Mouse (Mus musculus) adrenal gland, postnatal 10 days (tissue): ENCODE data around the gene Gp1bb. TPM values are rescaled to one million over a fixed set of nuclear protein-coding genes. Genes with fewer than 3 reads are reported as not detected.

Source experiments
- DNase-seq: peaks from one replicate; pipeline ENCODE4 v3.0.0; 2021; ENCODE audit warnings: mixed read lengths
- total RNA-seq, 2 experiments: library from RNA; stranded (reverse); gene quantifications; 2 replicates each; pipeline ENCODE4 v1.2.3; 2021

Gp1bb gene
- total RNA-seq, 2 experiments from 2014 or later: 1.1 to 1.4 TPM

DNA sequence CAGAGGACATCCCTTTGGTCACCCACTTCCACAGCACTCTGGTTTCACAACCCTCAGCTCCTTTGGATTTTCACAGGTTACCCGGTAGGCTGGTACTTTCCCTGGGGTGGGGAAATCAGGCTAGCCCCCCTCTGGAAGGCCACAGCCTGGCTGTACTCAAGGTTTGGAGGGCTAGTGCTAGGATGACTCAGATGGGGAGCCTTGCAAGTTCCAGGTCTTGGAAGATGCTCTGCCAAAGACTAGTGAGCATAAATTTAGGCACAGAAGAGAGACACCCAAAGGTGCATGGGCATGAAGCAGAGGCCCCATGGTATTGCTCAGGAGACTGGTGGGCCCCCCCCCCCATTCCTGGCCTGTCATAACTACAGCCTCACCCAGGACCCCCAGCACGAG, 6.7 kb upstream of the Gp1bb start:
- DNase-seq: no peak

DNA sequence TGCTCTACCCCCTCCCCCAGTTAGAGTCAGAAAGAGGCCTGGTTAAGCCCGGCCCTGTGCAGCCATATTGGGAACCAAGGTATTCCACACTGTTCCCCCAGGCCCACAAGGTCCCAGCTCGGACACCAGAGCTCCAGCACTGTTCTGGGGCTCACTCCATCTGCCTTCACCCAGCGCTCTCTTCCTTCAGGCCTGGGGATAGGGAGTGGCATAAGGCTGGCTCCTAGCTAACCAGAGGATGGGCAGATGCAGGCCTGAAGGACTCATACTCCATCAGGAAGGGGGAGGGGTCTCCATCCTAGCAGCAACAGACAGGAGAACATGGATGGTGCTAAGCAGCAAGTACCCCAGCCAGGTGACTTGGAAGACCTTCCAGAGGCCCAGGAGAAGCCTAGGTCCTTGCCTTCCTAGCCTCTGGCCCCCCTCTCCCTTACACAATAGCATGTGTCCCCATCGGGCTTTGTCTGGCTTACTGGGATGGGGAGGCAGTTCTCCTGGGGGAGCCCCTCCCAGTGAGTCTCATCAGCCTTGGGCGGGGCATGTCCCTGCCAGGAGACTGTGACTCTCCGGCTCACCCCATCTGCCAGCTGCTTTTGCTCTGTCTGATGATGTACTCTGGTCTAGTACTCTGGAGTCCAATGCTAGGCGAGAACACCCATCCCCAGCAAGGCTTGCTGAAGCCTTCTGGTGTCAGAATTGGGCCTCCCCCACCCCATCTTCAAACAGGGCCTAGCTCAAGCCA, 6.2 kb upstream of the Gp1bb start:
- no peak for DNase-seq

DNA sequence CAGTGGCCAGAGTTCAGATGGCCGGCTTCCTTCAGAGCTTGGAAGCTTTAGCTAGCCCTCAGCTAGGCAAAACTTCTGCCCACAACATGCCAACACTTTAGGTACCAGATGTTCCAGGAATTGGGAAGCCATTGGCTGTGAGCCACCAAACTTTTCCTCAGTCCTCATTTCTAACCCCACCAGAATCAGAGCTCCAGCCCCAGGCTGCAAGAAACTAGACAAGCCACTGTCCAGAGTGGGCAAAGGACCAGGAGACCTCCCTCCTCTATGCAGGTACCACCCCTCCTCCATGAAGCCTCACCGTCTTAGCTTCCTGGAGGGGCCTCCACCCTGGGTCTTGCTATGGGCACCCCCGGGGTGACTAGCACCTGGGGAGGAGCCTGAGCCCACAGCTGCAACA, 5.0 kb upstream of the Gp1bb start:
- DNase-seq: no peak

DNA sequence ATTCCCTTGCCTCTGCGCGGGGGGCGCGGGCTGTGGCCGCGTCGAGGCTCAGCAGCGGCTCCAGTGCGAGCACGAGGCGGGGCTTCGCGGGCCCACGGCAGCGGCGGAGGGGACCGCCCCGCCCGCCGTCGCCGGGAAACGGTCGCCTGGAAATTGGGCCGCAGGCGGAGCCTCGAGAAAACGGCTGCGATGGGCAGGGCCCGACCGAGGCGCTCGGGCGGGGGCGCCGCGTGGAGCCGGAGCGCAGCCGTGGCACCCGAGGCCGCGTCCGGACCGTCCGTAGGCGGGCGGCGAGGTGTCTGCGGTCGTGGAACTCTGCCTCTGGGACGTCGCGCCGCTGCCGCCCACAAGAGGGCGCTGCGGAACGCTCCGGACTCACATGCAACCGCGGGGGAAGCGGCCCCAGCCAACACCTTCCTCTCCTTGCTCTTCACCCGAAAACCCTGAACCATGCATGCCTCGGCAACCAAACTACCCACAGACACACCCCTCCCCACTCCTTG, 4.2 kb upstream of the Gp1bb start, which contains the start of gene Gm49601:
TSS of gene Gm49601 (minus strand) at position 52 of the 503 bp plus-strand sequence.
- peak; percentile 91 for DNase-seq

DNA sequence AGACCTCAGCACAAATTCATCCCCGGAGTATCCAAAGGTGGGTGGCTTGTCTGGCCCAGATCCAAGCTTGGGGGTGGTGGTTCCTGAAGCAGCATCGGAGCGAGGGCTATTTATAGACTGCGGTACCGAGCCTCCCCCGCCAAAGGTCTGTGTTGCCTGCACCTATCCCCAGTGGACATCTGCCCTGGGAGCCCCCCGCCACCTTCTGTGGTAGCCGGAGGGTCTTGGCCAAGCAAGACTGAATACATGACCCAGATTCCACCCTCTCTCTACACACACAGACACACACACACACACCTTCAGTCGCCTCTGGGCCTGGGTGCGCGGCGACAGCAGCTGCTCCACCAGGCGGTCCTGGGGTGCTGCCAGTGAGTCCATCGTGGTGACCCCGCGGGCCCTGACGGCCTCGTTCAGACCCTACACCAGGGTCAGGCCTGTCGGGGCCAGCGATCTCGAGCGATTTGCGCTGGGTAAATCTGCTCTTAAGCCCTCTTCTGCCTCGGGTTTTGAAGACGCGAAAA, 3.6 kb upstream of the Gp1bb start:
- no peak for DNase-seq

DNA sequence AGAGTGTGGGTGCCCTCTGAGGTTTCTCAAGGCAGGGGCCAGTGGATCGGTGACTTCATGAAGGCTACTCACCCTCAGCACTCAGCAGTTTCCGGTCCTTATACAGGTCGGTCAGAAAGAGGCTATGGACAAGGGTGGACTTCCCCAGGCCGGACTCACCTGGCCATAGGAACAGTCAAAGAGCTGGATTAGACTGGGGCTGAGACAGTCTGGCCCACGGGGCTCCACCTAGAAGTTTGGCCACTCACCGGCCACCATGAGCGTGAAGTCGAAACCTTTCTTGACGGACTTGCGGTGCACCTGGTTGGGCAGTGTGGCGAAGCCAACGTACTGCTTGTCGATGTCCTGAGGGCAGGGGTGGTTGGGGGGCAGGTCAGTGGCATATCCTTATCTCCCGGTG, 2.9 kb upstream of the Gp1bb start:
- no peak for DNase-seq

DNA sequence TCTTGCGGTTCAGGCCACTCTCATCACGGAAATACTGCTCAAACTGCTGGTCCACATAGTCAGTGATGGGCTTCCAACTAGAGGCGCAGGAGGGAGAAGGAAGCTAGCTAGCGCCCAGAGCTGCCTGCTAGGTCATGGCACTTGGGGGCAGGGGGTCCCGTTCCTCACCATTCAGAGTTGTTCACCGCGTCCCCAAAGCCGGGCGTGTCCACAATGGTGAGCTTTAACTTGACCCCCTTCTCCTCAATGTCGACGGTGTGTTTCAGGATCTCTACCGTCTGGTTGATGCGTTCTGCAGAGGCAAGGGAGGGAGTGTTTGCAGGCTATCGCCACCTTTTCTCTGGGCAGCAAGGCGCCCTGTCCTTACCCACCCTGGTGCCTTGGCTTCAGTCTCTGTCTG, 2.4 kb upstream of the Gp1bb start:
- DNase-seq: no peak

DNA sequence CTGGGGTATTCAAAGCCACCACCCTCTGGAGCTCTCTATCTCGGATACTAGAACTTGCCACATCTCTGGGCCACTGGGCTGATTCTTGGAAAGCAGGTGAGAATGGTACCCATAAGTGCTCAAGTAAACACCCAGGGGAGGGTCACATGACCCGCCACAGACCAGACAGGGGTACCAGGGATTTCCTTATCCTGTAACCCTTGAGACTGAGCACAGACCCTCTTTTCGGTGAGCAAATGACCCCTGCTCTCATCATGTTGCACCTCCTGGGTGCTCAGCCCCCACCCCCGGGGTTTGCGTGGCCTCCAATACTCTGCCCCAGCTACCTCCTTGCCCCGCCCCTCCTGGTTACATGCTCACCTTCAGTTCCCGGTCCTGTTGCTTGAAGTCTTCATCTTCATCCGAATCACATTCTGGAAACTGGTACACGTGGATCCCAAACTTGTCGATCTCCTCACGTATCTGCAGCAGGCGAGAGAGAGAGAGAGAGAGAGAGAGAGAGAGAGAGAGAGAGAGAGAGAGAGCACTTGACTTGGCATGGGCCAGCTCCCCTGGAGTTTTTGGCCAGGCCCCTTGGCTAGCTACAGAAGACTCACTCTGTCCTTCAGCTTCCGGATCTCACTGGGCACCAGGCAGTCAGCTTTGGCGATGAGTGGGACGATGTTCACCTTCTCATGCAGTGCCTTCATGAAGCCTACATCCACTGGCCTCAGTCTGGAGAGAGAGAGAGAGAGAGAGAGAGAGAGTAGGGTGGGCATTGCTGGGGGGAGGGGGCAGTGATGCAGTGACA, 1.7 kb upstream of the Gp1bb start:
- DNase-seq: no peak

DNA sequence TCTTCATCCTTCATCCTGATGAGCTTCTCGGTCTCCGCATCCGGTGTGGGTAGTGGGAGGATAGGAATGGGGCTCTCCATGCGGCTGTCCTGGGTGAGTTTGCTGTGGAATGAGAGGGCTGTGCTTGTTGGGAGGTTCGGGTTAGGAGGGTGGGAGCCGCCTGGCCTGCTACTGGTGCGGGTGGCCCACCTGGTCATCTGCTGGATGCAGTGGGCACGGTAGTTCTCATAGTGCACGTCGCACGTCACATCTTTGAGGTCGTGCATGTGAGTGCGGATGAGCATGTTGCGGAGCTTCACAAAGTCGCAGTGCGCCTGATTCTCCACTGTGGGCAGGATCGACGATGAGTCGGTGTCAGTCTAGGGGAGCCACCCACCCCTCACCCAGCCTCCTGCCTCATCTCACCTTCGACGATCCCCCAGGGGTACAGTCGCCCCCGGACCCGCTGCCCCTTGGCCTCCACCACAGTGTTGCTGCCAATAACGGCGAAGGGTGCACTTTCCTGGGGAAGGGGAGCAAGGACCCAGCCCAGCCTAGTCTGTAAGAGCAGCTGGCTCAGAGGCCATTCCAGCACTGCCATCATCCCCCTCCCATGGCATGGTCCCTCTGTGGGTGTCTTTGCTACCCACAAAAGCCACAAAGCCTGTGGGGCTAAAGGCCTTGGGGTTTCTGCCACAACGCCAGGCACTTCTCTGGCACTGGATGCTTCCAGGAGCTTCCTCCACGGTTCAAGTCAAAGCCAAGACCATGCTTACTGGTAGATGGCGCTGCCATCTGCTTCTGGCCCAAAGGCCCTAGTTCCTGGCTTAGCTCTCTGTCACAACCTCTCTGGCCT, 930 bp upstream of the Gp1bb start:
- no peak for DNase-seq

DNA sequence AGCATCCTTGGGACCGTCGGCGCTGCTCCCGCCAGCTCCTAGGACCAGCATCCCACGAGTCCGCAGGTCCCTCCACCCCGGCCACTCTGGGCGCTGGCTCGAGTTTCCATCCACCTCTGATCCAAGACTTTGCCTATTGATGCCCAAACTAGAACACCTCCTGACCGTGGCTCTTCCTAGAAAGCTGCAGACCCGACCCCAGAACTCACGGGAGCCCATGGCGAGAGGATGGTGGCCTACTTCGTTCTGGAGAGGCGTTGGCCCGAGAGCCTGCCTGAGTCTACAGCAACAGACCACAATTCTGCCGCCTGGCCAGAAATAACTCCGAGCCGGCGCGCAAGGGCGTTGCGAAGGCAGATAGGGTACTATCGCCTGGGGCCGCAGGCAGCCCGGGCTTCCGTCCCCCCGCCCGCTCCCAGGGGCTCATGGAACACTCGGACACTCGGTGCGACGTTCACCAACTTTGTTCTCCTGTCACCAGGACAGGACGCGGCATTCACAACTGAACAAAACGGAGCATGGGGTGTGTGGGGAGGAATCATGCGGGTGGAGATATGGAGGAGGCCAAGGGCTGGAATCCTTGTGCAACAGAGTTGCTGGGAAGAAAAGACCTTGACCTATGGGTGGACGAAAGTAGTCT, 721 bp downstream of the Gp1bb start:
- no peak for DNase-seq

DNA sequence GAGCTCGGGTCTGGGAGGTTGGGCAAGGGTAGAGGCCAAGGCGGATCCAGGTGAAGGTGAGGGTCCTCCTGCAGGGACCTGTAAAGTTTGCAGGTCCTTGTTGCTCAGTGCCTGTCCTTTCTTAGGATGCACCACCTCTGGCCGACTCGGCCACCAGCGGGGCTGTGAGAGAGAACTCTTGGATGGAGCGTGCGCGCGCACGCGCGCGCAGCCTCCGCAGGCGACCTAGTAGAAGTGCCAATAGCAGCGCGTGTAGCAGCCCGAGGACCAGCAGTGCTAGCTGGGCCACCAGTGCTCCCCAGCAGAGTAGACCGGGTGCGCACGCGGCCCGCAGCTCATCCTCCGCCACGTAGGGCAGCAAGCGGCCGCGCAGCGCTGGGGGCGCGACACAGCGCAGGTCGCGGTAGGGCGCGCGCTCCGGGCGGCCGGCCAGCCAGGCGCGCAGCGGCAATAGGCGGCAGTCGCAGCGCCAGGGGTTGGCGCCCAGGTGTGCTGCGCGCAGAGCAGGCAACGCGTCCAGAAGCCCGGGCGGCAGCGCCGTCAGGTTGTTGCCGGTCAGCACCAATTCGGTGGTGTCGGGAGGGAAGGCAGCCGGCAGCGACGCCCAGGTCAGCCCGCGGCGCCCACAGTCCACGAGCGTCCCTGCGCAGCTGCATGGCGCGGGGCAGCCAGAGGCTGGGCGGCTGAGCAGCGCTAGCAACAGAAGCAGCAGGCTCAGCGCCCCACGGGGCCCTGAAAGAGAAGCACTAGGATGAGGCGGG, 1.4 kb downstream of the Gp1bb start:
- peak; percentile 53 for DNase-seq

DNA sequence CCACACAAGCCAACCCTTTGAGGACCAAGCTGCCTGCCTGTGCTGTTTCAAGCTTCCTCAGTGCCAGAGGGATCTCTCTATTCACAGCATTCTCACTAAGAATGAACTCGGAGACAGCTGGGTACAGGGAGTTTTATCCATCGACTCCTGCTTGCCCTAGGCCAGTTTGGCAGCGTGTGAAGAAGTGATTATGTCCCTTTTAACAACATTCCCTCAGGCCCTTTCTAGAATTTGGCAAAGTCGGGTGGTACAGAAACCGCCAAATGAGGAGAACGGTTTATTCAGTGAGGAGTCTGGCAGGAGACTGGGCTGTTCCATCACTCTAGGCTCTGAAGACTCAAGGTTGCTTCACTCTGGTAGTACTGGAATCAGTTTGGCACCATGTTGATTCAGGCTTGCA, 2.0 kb downstream of the Gp1bb start:
- no peak for DNase-seq

DNA sequence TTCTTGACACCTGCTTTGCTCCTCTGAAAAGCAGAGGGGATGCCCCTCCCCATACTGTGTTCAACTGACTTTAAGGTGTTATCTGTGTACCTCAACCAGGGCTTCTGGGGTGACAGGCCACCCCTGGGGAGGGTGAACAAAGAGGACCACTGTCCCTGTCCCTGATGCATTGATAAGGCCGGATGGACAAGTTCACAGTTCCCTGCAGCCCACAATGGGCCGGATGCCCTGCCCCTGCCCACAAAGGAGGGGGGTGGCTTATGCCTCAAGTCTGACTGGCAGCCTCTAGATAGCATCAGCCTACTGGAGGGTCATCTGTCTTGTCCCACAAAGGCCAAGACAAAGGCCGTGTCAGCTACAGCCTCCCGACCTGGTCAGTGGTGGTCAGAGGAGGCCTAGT, 3.1 kb downstream of the Gp1bb start:
- no peak for DNase-seq

DNA sequence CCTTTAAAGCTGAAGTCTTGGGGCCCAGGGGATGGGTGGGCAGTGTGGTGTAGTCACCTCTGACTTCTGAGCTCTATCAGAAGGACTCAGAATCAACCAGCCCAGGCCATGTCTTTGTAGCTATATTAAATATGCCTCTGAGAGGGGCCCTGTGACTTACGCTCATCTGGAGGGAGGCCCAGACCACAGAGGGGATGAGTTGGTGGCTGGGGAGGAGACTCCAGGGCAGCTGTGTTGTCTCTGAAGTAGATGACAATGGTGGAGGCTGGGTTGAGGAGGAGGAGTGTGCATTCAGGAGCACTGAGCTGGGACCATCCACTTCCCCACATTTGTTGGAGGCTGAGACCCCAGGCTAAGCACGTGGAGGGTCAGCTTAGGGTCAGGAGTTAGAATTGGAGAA, 3.9 kb downstream of the Gp1bb start:
- no peak for DNase-seq

DNA sequence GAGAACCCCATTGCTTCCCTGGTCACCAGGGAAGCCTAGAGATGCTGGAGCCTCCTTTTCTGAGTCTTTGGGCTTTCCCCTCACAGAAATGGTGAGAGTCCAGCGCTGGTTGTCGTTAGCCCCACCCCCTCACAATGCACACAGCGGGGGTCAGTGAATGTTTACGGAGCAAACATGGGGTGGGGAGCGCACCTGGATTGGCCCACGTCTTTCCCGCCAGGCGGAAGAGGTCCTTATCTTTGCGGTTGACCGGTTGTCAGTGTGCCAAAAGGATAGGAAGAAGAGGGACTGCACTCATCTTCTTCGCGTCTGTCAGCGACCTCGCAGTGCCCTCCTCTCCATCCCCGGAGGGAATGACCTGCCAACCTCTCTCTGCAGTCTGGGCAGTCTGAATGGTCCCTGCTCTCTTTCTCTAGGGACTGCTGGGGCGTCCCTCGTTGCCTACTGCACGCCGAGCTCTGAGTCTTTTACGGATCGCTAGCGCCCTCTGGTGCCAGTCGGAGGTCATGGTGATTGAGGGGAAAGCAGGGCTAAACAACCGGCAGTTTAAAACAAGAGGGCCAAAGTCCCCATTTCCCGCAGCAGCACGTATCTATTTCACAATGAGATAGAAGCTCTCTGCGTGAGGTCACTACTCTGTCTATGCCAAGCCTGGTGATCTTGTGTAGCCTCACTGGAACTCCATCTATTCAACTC, 4.7 kb downstream of the Gp1bb start:
- DNase-seq: peak; percentile 93

DNA sequence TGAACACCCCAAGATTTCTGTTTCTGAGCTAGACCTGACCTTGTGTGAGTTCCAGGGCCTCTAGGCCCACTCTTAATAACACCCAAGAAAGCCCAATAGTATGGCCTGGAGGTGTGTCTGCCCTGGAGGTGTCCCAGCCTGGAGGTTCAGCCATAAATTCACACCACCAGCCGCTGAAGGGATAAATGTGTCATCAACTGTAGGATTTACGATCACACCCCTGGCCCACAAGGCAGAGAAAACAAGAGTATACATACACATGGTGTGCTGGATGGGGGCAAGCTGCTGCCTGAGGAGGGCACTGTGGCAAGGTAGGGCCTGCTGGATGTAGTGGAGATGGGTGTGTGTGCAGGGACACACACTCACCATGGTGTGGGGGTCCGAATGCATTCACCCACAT, 8.9 kb downstream of the Gp1bb start:
- DNase-seq: no peak

DNA sequence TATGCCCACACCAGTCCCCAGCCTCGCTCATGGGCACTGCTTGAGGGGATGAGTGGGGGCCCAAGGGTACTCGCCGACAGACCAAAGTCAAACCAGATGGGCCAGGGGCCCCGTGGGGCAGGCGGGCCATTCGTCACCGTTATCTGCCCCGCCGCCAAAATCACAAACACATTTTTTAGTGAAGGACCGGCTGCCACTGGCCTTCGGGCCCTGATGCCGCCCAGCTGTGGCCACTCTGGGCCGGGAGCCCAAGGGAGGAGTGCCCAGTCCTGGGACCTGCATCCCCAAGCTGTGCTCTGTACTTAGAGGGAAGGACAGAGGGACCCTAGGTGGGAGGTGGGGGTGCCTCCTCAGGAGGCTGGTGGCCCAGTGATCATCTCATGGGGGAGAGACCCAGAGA, 10.5 kb downstream of the Gp1bb start:
- DNase-seq: no peak

DNA sequence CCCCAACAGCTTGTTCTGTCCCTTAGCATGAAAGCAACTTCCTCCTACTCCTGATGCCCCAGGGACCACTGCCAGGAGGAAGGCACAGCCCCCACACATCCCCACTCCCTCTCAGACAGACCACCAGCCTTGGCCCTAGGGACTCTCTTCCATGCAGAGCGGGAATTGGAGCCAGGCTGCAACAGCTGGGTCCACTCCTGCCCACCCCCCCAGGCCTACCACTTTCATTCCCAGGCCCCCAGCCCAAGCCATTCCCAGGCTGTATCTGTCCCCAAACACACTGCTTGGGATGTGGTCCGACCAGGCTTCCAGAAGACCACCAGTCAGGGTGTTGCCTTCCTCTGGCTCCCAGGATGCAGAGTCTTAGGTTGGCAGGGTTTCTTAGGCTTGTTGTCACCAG, 13.1 kb downstream of the Gp1bb start:
- DNase-seq: no peak

DNA sequence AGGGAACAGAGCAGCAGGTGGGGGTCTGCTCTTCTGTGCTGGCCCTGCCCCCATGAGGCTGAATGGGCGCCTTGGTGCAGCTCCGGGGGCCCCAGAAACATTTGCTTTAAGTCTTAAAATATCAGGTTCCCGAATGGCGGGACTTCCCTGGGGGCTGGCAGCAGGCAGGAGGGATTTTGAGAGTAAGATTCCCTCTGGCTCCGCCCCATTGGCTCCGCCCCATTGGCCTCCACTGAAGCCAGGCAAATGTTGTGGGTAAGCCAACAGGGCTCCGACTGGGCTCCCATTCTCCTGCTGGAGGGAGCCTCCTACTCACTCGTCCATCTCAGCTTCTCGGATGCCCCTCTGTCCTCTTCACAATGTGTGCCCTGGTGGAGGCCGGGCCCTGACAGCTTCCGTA, 14.0 kb downstream of the Gp1bb start:
- DNase-seq: peak; percentile 58

DNA sequence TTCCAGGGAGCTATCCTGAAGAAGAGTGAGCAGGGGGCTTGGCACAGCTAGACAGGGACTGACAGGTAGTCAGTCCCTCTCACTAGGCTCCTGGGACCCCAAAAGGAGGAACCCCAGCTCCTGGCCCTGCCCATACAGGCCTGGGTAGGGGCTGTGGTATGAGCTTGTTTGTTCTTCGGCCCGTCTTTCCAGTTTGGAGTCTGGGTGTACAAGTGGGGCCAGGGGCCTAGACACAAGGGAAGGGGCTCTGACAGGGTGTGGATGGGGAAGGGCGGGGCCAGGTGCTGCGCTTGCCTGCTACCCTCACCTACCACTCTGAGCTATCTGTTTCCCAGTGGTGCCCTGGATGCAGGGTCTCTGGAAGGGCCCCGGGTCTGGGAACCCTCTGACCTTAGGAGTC, 16.5 kb downstream of the Gp1bb start:
- DNase-seq: no peak
